In the genomic region with DNA sequence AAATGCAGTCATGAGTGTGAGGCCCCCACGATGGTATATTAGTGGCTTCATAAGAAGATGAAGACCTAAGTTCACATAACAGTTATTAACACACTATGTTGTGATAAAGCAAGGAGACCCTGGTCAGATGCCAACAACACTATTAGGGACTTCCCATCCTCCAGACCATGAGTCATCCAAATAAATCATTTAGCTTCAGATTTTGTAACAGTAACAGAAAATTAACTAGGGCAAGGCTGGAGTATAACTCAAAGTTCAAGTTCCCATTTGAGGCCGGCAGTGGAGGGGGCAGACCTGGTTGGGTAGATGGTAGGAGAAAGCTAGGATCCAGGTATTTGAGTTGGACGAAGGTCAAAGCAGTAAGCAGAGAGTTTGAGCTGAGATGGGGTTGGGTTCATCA, we compare ENCODE assay signal across 31 mouse cellular contexts. TPM values are rescaled to one million over a fixed set of nuclear protein-coding genes. Genes with fewer than 3 reads are reported as not detected.
DNase-seq lines count a peak whose midpoint lies in the region; ATAC-seq lines count a peak whose summit lies in the region.
"Had no signal": no experiment of that assay in that cellular context is flagged by ENCODE, and none has a peak within 500 bp of the region (broad histone marks: within the 10 kb centered on the region; RNA-seq: fewer than 3 reads in every experiment).

No protein-coding gene starts in this region.

- no peaks in the 10 kb centered on the region; the same call in 1 of the 2 replicates for H3K9me3 ChIP-seq in kidney, embryonic 16.5 days (ENCODE audit: low read length)
- no peaks in the 10 kb centered on the region for H3K9me3 ChIP-seq in liver, embryonic 16.5 days (replicated peaks; ENCODE audit: control insufficient read depth, low read length)
- no peaks in the 10 kb centered on the region for H3K9me3 ChIP-seq in liver, embryonic 11.5 days (ENCODE audit: control insufficient read depth, low read length)
- H3K9me3 ChIP-seq: embryonic facial prominence, embryonic 15.5 days; limb, embryonic 13.5 days had no signal

- WGBS in kidney, embryonic 16.5 days: 79% methylated on average over 3 of the region's 3 CpGs
- WGBS in liver, embryonic 16.5 days (ENCODE audit: insufficient replicate concordance): 48% methylated on average over 3 of the region's 3 CpGs
- 71% methylated on average over 3 of the region's 3 CpGs for WGBS in liver, embryonic 11.5 days

- no peaks in the 10 kb centered on the region for H3K27me3 ChIP-seq in kidney, embryonic 16.5 days (ENCODE audit: insufficient read depth, low read length)
- H3K27me3 ChIP-seq in liver, embryonic 16.5 days (ENCODE audit: control insufficient read depth, insufficient read depth, low read depth, low read length): no peaks in the 10 kb centered on the region
- H3K27me3 ChIP-seq in liver, embryonic 11.5 days (replicated peaks; ENCODE audit: control insufficient read depth, insufficient read depth, low read length): 0 out of 2 replicates have a peak, but pooled peaks cover 3% of the 10 kb centered on the region
- H3K27me3 ChIP-seq: embryonic facial prominence, embryonic 15.5 days; forebrain, embryonic 15.5 days; limb, embryonic 13.5 days; midbrain, embryonic 12.5 days had no signal

- ATAC-seq in kidney, embryonic 16.5 days (ENCODE audit: low FRiP score, low TSS enrichment): no peak
- ATAC-seq in liver, embryonic 16.5 days (ENCODE audit: low read depth): 0 out of 2 replicates have a peak, but pooled peaks have one; percentile 11
- no peak for ATAC-seq in liver, embryonic 11.5 days (replicated peaks; ENCODE audit: low FRiP score)
- ATAC-seq: forebrain, embryonic 15.5 days; intestine, postnatal 0 days had no signal

- H3K4me3 ChIP-seq in kidney, embryonic 16.5 days (ENCODE audit: low read length): no peak overlapping the region
- H3K4me3 ChIP-seq in liver, embryonic 16.5 days (ENCODE audit: low read depth, low read length): no peak overlapping the region
- H3K4me3 ChIP-seq in liver, embryonic 11.5 days (ENCODE audit: low read depth, low read length): no peak overlapping the region
- H3K4me3 ChIP-seq: embryonic facial prominence, embryonic 15.5 days; forebrain, embryonic 15.5 days; limb, embryonic 13.5 days; midbrain, embryonic 12.5 days had no signal

- H3K4me2 ChIP-seq in kidney, embryonic 16.5 days (replicated peaks; ENCODE audit: low read depth, low read length): no peak overlapping the region
- no peak overlapping the region for H3K4me2 ChIP-seq in liver, embryonic 16.5 days (ENCODE audit: low read depth, low read length)
- no peak overlapping the region for H3K4me2 ChIP-seq in liver, embryonic 11.5 days
- H3K4me2 ChIP-seq: embryonic facial prominence, embryonic 15.5 days; forebrain, embryonic 15.5 days; heart, embryonic 11.5 days; limb, embryonic 13.5 days; midbrain, embryonic 12.5 days had no signal

- no peaks in the 10 kb centered on the region for H3K36me3 ChIP-seq in kidney, embryonic 16.5 days (ENCODE audit: insufficient read depth, low read length)
- H3K36me3 ChIP-seq in liver, embryonic 16.5 days (ENCODE audit: control insufficient read depth, insufficient read depth): no peaks in the 10 kb centered on the region
- no peaks in the 10 kb centered on the region for H3K36me3 ChIP-seq in liver, embryonic 11.5 days (ENCODE audit: control insufficient read depth, insufficient read depth, low read length)
- H3K36me3 ChIP-seq: embryonic facial prominence, embryonic 15.5 days; forebrain, embryonic 15.5 days; limb, embryonic 13.5 days; midbrain, embryonic 12.5 days had no signal

- intact Hi-C loops in heart, postnatal 14 days (cut with DNase I): no loop called here

- DNase-seq in kidney, adult 11 months: peak; percentile 60
- DNase-seq in liver, embryonic 11.5 days (ENCODE audit: low spot score): no peak
- DNase-seq in adipocyte (ENCODE audit: low spot score): peak; percentile 92
- DNase-seq in kidney, postnatal 14 days: peak; percentile 34
- no peak for DNase-seq in heart, postnatal 14 days
- no peak for DNase-seq in thymus, postnatal 10 days (ENCODE audit: low spot score in 2 of 2)
- DNase-seq: cerebellum, adult 9-10 months; gastrocnemius, postnatal 10 days; lung, adult 18-20 months; lung, postnatal 14 days; thymus, adult 18-20 months; thymus, postnatal 4 days had no signal

- no peak overlapping the region for H3K9ac ChIP-seq in kidney, embryonic 16.5 days (replicated peaks; ENCODE audit: low read length)
- no peak overlapping the region for H3K9ac ChIP-seq in liver, embryonic 16.5 days (ENCODE audit: low read depth, low read length)
- H3K9ac ChIP-seq in liver, embryonic 11.5 days (ENCODE audit: low read depth, low read length): no peak overlapping the region
- H3K9ac ChIP-seq: embryonic facial prominence, embryonic 15.5 days; forebrain, embryonic 15.5 days; limb, embryonic 13.5 days; midbrain, embryonic 12.5 days had no signal

- H3K27ac ChIP-seq in kidney, embryonic 16.5 days (ENCODE audit: low read length): no peak overlapping the region
- H3K27ac ChIP-seq in liver, embryonic 16.5 days (ENCODE audit: low read length): no peak overlapping the region
- no peak overlapping the region for H3K27ac ChIP-seq in liver, embryonic 11.5 days (ENCODE audit: low read depth, low read length)
- H3K27ac ChIP-seq: embryonic facial prominence, embryonic 15.5 days; forebrain, embryonic 15.5 days; limb, embryonic 13.5 days; midbrain, embryonic 12.5 days had no signal

- H3K4me1 ChIP-seq in kidney, embryonic 16.5 days (ENCODE audit: insufficient read depth, low read length): no peaks in the 10 kb centered on the region
- H3K4me1 ChIP-seq in liver, embryonic 16.5 days (ENCODE audit: control insufficient read depth, low read depth, low read length): no peaks in the 10 kb centered on the region
- no peaks in the 10 kb centered on the region for H3K4me1 ChIP-seq in liver, embryonic 11.5 days (replicated peaks; ENCODE audit: control insufficient read depth, insufficient read depth, low read length)
- H3K4me1 ChIP-seq: embryonic facial prominence, embryonic 15.5 days; forebrain, embryonic 15.5 days; limb, embryonic 13.5 days; midbrain, embryonic 12.5 days had no signal

RNA-seq across cellular contexts. Expression of a gene that starts 33.6 kb away (rescaled TPM):
- polyA plus RNA-seq in kidney, embryonic 16.5 days (2015; fragmentation: Nextera tagmentation; extraction: Ambion mirVana): 2.5 TPM in 2 replicates
- polyA plus RNA-seq in liver, embryonic 16.5 days (2015; fragmentation: Nextera tagmentation; extraction: Ambion mirVana): 0.19 and 0.33 TPM in 2 replicates
- 0.05 TPM in 2 replicates for polyA plus RNA-seq in liver, embryonic 11.5 days (2014; fragmentation: Nextera tagmentation; extraction: Ambion mirVana)
- 10 to 100 TPM; 31.8 to 33.2 TPM for total RNA-seq in heart, postnatal 14 days (2021)
- polyA plus RNA-seq: heart, embryonic 11.5 days had no signal

RNA-seq across cellular contexts. Expression of a gene that starts 35.1 kb away (rescaled TPM):
- 6.5 and 6.6 TPM in 2 replicates for polyA plus RNA-seq in kidney, embryonic 16.5 days (2015; fragmentation: Nextera tagmentation; extraction: Ambion mirVana)
- polyA plus RNA-seq in liver, embryonic 16.5 days (2015; fragmentation: Nextera tagmentation; extraction: Ambion mirVana): 0.20 and 0.25 TPM in 2 replicates
- 1.2 and 1.3 TPM in 2 replicates for polyA plus RNA-seq in liver, embryonic 11.5 days (2014; fragmentation: Nextera tagmentation; extraction: Ambion mirVana)
- total RNA-seq in heart, postnatal 14 days (2021): under 1 TPM; 0.29 to 0.41 TPM
- total RNA-seq: common myeloid progenitor, adult 5-6 weeks; granulocyte monocyte progenitor cell, adult 5-6 weeks; megakaryocyte, adult 5-6 weeks; neutrophil, adult 5-6 weeks had no signal

RNA-seq across cellular contexts. Expression of a gene that starts 37.0 kb away (rescaled TPM):
- not detected in 2 replicates for polyA plus RNA-seq in kidney, embryonic 16.5 days (2015; fragmentation: Nextera tagmentation; extraction: Ambion mirVana)
- polyA plus RNA-seq in liver, embryonic 16.5 days (2015; fragmentation: Nextera tagmentation; extraction: Ambion mirVana): not detected in 2 replicates
- not detected in 2 replicates for polyA plus RNA-seq in liver, embryonic 11.5 days (2014; fragmentation: Nextera tagmentation; extraction: Ambion mirVana)
- not detected for total RNA-seq in heart, postnatal 14 days (2021)
- total RNA-seq: common myeloid progenitor, adult 5-6 weeks; ES-E14; gastrocnemius, postnatal 10 days; granulocyte monocyte progenitor cell, adult 5-6 weeks; layer of hippocampus, adult 8-10 months; left cerebral cortex, postnatal 14 days; megakaryocyte, adult 5-6 weeks; neutrophil, adult 5-6 weeks had no signal
- polyA plus RNA-seq: embryonic facial prominence, embryonic 15.5 days; forebrain, embryonic 15.5 days; heart, embryonic 11.5 days; heart, postnatal 0 days; hindbrain, embryonic 11.5 days; intestine, postnatal 0 days; limb, embryonic 13.5 days; midbrain, embryonic 12.5 days; small intestine, adult 2 months; stomach, embryonic 16.5 days had no signal

Comparison
In these comparisons a context has a peak if more than half of its experiments do, and no peak if none do; other contexts are left out.
1. DNase-seq: peak in kidney, adult 11 months (single experiment), adipocyte (single experiment) and kidney, postnatal 14 days (single experiment); none in liver, embryonic 11.5 days (single experiment), heart, postnatal 14 days (0 of 2) and thymus, postnatal 10 days (0 of 2).